Mouse (Mus musculus) spleen, adult 2 months (tissue): Measurements from ENCODE around the gene Dnajc10. TPM values are rescaled to one million over a fixed set of nuclear protein-coding genes. Genes with fewer than 3 reads are reported as not detected.

Source experiments
- DNase-seq, 2 experiments: peaks; one replicate each; pipeline versions ENCODE4 v3.0.0 to v3.0.0-alpha.2; 2012 to 2021; ENCODE audit warnings: low spot score in 2 of 2, low read depth in 1 of 2
- H3K27ac ChIP-seq: fragments of 200-500 bp; 2 replicates; pipeline ENCODE4 v1.5.1; 2012; ENCODE audit warnings: low read length, inconsistent platforms; ENCODE audit not compliant: insufficient read depth
- H3K27me3 ChIP-seq: fragments of 200-500 bp; 2 replicates; pipeline ENCODE4 v1.6.1; 2012; ENCODE audit warnings: mild to moderate bottlenecking, moderate library complexity, low read length, inconsistent platforms; ENCODE audit not compliant: control insufficient read depth, insufficient read depth
- H3K36me3 ChIP-seq: fragments of 200-500 bp; 2 replicates; pipeline ENCODE4 v1.6.1; 2012; ENCODE audit warnings: mild to moderate bottlenecking, low read length, inconsistent platforms; ENCODE audit not compliant: control insufficient read depth, insufficient read depth
- H3K4me1 ChIP-seq: fragments of 200-500 bp; 2 replicates; pipeline ENCODE4 v1.6.1; 2011; ENCODE audit warnings: inconsistent platforms; ENCODE audit not compliant: control insufficient read depth, insufficient read depth, insufficient read length
- H3K4me3 ChIP-seq: fragments of 200-500 bp; 2 replicates; pipeline ENCODE4 v1.5.1; 2011; ENCODE audit warnings: mild to moderate bottlenecking, inconsistent platforms; ENCODE audit not compliant: insufficient read depth, insufficient read length; ENCODE audit errors: extremely low read depth
- CTCF ChIP-seq: fragments of 200-500 bp; IDR thresholded peaks from 2 replicates; pipeline ENCODE4 v1.5.1; 2011; ENCODE audit warnings: mild to moderate bottlenecking, inconsistent platforms; ENCODE audit not compliant: insufficient read depth, insufficient read length, insufficient replicate concordance; ENCODE audit errors: extremely low read depth
- POLR2A ChIP-seq: fragments of 200-500 bp; IDR thresholded peaks from 2 replicates; pipeline ENCODE4 v1.6.1; 2011; ENCODE audit warnings: low read depth, low read length, inconsistent platforms
- WGBS: fragments of 180-500 bp; shearing (Covaris S2); methylation state at CpG from one replicate; pipeline ENCODE4 v1.1.7; 2018; 5-methylcytosine and 5-hydroxymethylcytosine counted together
- polyA plus RNA-seq: library from polyadenylated mRNA; depleted of rRNA; stranded (reverse); fragments of >200 nt; gene quantifications from 2 replicates; pipeline ENCODE4 v1.2.3, GENCODE M21; 2012; rRNA removed

The Dnajc10 gene
- polyA plus RNA-seq, 1 experiment: 10.6 TPM

- Histone ChIP-seq H3K27ac (no peak overlapping the region), H3K4me1 (no peaks in the 10 kb centered on the region), H3K27me3 (no peaks in the 10 kb centered on the region), H3K36me3 (no peaks in the 10 kb centered on the region), H3K4me3 (no peak overlapping the region)
- TF ChIP-seq CTCF (no peak), POLR2A (no peak)
- 36% methylated on average over 4 of the region's 4 CpGs for WGBS
- DNase-seq: no peak
These were observed 69.2 kb downstream of the Dnajc10 start for GRCm38 (mm10) chr2:80384447-80384846.

DNA sequence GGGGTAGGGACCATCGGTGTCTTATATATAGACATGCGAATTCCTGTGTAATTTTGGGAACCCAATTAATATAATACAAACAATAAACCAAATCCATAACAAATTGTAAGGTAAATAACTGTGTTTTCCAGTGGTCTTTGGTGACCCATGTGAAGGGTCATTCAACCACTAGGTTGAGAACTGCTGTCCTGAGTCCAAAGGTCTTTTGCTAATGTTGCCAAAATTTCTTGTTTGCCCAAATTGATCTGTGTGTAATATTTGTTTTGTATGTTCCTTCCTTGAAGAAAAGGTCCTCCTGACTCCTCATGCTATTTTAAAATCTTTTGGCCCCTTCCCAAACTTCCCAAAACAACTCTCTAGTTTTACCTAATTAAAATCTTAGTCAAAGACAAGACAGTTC, 71.0 kb downstream of the Dnajc10 start:
- Histone ChIP-seq H3K27me3 (no peaks in the 10 kb centered on the region), H3K27ac (no peak overlapping the region), H3K4me1 (no peaks in the 10 kb centered on the region), H3K36me3 (no peaks in the 10 kb centered on the region), H3K4me3 (no peak overlapping the region)
- no peak for TF ChIP-seq POLR2A
- TF ChIP-seq CTCF: no peak
- 87% methylated on average over 2 of the region's 2 CpGs for WGBS
- no peak for DNase-seq

- WGBS: 90% methylated on average over 9 of the region's 9 CpGs
- TF ChIP-seq CTCF (no peak), POLR2A (no peak)
- Histone ChIP-seq H3K27me3 (no peaks in the 10 kb centered on the region), H3K4me1 (no peaks in the 10 kb centered on the region), H3K36me3 (no peaks in the 10 kb centered on the region), H3K4me3 (no peak overlapping the region), H3K27ac (no peak overlapping the region)
- DNase-seq: no peak
These were observed 72.4 kb downstream of the Dnajc10 start for GRCm38 (mm10) chr2:80387668-80388067.

- no peak overlapping the region for H3K27ac ChIP-seq
- H3K4me1 ChIP-seq: no peaks in the 10 kb centered on the region
- H3K36me3 ChIP-seq: no peaks in the 10 kb centered on the region
- no peak for DNase-seq
- TF ChIP-seq POLR2A (no peak), CTCF (no peak)
- WGBS: 90% methylated on average over 3 of the region's 3 CpGs
- H3K4me3 ChIP-seq: no peak overlapping the region
- H3K27me3 ChIP-seq: no peaks in the 10 kb centered on the region
These were observed 73.1 kb downstream of the Dnajc10 start for GRCm38 (mm10) chr2:80388341-80388740.

- Histone ChIP-seq H3K4me1 (no peaks in the 10 kb centered on the region), H3K27me3 (no peaks in the 10 kb centered on the region), H3K36me3 (no peaks in the 10 kb centered on the region), H3K4me3 (no peak overlapping the region), H3K27ac (no peak overlapping the region)
- 67% methylated on average over 7 of the region's 7 CpGs for WGBS
- DNase-seq: no peak
- TF ChIP-seq CTCF (no peak), POLR2A (no peak)
These were observed 80.8 kb downstream of the Dnajc10 start for GRCm38 (mm10) chr2:80396057-80396456.

- WGBS: 78% methylated on average over 3 of the region's 3 CpGs
- H3K27me3 ChIP-seq: no peaks in the 10 kb centered on the region
- DNase-seq: no peak
- H3K36me3 ChIP-seq: no peaks in the 10 kb centered on the region
- H3K4me1 ChIP-seq: no peaks in the 10 kb centered on the region
- H3K27ac ChIP-seq: no peak overlapping the region
- TF ChIP-seq POLR2A: no peak
- TF ChIP-seq CTCF: no peak
- H3K4me3 ChIP-seq: no peak overlapping the region
These were observed 81.6 kb downstream of the Dnajc10 start for GRCm38 (mm10) chr2:80396864-80397263.

DNA sequence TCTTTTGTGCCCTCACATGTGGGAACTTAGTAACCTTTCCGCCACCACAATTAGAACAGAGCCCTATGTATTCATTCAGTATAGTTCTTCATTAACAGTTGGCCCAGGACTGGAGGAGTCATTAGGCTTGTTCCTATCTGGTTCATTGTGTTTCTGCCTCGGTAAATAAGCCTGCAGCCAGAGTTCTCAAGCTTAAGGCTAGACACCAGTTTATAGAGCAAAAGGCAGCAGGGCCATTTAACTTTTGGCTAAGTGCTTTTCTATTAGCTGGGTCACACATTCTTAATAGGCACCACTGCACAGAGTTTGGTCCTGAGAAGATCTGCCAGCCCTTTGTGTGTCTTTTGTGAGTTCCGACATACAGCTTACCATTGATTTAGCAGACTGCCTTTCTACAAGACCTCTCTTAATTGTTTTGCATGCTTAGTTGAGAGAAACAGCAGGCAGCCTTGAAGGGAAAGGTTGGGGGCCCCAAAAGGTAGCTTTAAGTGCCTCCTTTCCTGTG, 83.4 kb downstream of the Dnajc10 start:
- H3K4me3 ChIP-seq: no peak overlapping the region
- H3K36me3 ChIP-seq: no peaks in the 10 kb centered on the region
- no peaks in the 10 kb centered on the region for H3K27me3 ChIP-seq
- H3K4me1 ChIP-seq: no peaks in the 10 kb centered on the region
- H3K27ac ChIP-seq: no peak overlapping the region
- DNase-seq: no peak
- 76% methylated on average over 3 of the region's 3 CpGs for WGBS
- TF ChIP-seq CTCF (no peak), POLR2A (no peak)

Other genes starting within 250 kb of the Dnajc10 start
- gene Pde1a, start 186.0 kb upstream of the Dnajc10 start, polyA plus RNA-seq: 0.97 and 1.0 TPM in 2 replicates
- gene Prdx6b, start 23.0 kb upstream of the Dnajc10 start, polyA plus RNA-seq: not detected in 2 replicates
- gene Frzb, start 132.2 kb downstream of the Dnajc10 start, polyA plus RNA-seq: 8.9 and 13.6 TPM in 2 replicates